Mouse (Mus musculus) spleen, adult 2 months (tissue): Measurements from ENCODE around the gene Abcc3. TPM values are rescaled to one million over a fixed set of nuclear protein-coding genes. Genes with fewer than 3 reads are reported as not detected.

Source experiments
- DNase-seq, 2 experiments: peaks; one replicate each; pipeline versions ENCODE4 v3.0.0 to v3.0.0-alpha.2; 2012 to 2021; ENCODE audit warnings: low spot score in 2 of 2, low read depth in 1 of 2
- H3K27ac ChIP-seq: fragments of 200-500 bp; 2 replicates; pipeline ENCODE4 v1.5.1; 2012; ENCODE audit warnings: low read length, inconsistent platforms; ENCODE audit not compliant: insufficient read depth
- H3K27me3 ChIP-seq: fragments of 200-500 bp; 2 replicates; pipeline ENCODE4 v1.6.1; 2012; ENCODE audit warnings: mild to moderate bottlenecking, moderate library complexity, low read length, inconsistent platforms; ENCODE audit not compliant: control insufficient read depth, insufficient read depth
- H3K36me3 ChIP-seq: fragments of 200-500 bp; 2 replicates; pipeline ENCODE4 v1.6.1; 2012; ENCODE audit warnings: mild to moderate bottlenecking, low read length, inconsistent platforms; ENCODE audit not compliant: control insufficient read depth, insufficient read depth
- H3K4me1 ChIP-seq: fragments of 200-500 bp; 2 replicates; pipeline ENCODE4 v1.6.1; 2011; ENCODE audit warnings: inconsistent platforms; ENCODE audit not compliant: control insufficient read depth, insufficient read depth, insufficient read length
- H3K4me3 ChIP-seq: fragments of 200-500 bp; 2 replicates; pipeline ENCODE4 v1.5.1; 2011; ENCODE audit warnings: mild to moderate bottlenecking, inconsistent platforms; ENCODE audit not compliant: insufficient read depth, insufficient read length; ENCODE audit errors: extremely low read depth
- CTCF ChIP-seq: fragments of 200-500 bp; IDR thresholded peaks from 2 replicates; pipeline ENCODE4 v1.5.1; 2011; ENCODE audit warnings: mild to moderate bottlenecking, inconsistent platforms; ENCODE audit not compliant: insufficient read depth, insufficient read length, insufficient replicate concordance; ENCODE audit errors: extremely low read depth
- POLR2A ChIP-seq: fragments of 200-500 bp; IDR thresholded peaks from 2 replicates; pipeline ENCODE4 v1.6.1; 2011; ENCODE audit warnings: low read depth, low read length, inconsistent platforms
- WGBS: fragments of 180-500 bp; shearing (Covaris S2); methylation state at CpG from one replicate; pipeline ENCODE4 v1.1.7; 2018; 5-methylcytosine and 5-hydroxymethylcytosine counted together
- polyA plus RNA-seq: library from polyadenylated mRNA; depleted of rRNA; stranded (reverse); fragments of >200 nt; gene quantifications from 2 replicates; pipeline ENCODE4 v1.2.3, GENCODE M21; 2012

Abcc3 gene
- polyA plus RNA-seq, 1 experiment = 58.7 TPM

DNA sequence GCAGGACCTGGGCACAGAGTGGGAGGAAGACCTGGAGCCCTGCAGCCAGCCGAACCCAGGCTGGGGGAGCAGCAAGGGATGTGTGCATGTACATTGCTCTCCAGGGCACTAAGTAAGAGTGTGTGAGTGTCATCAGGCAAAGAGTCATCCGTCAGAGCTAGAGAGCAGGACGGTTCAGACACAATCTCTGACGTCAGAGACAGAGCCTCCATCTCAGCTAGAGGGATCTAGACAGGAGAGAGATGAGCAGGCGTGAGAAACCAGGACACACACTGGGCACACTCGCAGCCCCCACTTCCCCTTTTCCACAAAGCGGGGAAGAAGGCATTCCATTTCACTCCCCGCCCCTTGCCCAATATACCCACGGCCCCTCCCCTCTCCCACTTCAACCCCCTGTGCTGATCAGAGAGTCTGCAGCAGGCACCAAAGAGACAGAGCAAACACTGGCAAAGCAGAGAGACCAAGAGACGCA, 20.2 kb upstream of the Abcc3 start:
- DNase-seq = no peak
- no peaks in the 10 kb centered on the region for H3K27me3 ChIP-seq
- H3K27ac ChIP-seq = no peak overlapping the region
- H3K4me1 ChIP-seq = no peaks in the 10 kb centered on the region
- no peak overlapping the region for H3K4me3 ChIP-seq
- no peaks in the 10 kb centered on the region for H3K36me3 ChIP-seq
- TF ChIP-seq POLR2A (no peak), CTCF (no peak)
- WGBS = 19% methylated on average over 10 of the region's 10 CpGs

DNA sequence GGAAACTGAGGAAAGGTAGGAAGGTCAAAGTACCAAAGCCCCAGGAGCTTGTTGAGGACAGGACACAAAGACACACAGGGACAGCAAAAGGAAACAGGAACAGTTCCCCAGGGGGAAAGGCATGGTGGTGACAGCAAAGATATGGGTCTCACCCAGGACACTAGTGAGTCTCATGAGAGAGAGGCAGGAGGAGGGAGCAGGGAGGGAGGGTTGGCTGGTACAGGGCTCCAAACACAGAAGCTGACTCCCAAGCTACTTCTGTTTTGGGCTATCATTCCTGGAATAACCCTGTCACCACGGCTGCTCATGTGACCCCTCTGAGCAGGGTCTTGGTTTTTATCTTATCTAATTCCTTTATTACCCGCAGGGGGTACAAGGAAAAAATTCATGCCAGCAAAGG, 19.8 kb upstream of the Abcc3 start:
- no peak for DNase-seq
- 42% methylated on average over 2 of the region's 2 CpGs for WGBS

GRCm38 (mm10) chr11:94407803-94408321, 15.1 kb upstream of the Abcc3 start:
- Histone ChIP-seq H3K4me3 (no peak overlapping the region), H3K36me3 (no peaks in the 10 kb centered on the region), H3K4me1 (no peaks in the 10 kb centered on the region), H3K27me3 (no peaks in the 10 kb centered on the region), H3K27ac (no peak overlapping the region)
- no peak for DNase-seq
- WGBS = 58% methylated on average over 11 of the region's 11 CpGs
- TF ChIP-seq POLR2A (no peak), CTCF (no peak)

More for the DNA sequence above, 19.8 kb upstream of the Abcc3 start:
- Histone ChIP-seq H3K4me1 (no peaks in the 10 kb centered on the region), H3K36me3 (no peaks in the 10 kb centered on the region), H3K4me3 (no peak overlapping the region), H3K27me3 (no peaks in the 10 kb centered on the region), H3K27ac (no peak overlapping the region)
- TF ChIP-seq POLR2A (no peak), CTCF (no peak)

GRCm38 (mm10) chr11:94405348-94405747, 12.6 kb upstream of the Abcc3 start:
- Histone ChIP-seq H3K27me3 (no peaks in the 10 kb centered on the region), H3K36me3 (no peaks in the 10 kb centered on the region), H3K4me3 (no peak overlapping the region), H3K27ac (no peak overlapping the region), H3K4me1 (no peaks in the 10 kb centered on the region)
- 66% methylated on average over 6 of the region's 6 CpGs for WGBS
- no peak for DNase-seq
- TF ChIP-seq CTCF (no peak), POLR2A (no peak)

GRCm38 (mm10) chr11:94404641-94405260, 12.0 kb upstream of the Abcc3 start:
- H3K27me3 ChIP-seq = no peaks in the 10 kb centered on the region
- H3K4me3 ChIP-seq = no peak overlapping the region
- WGBS = 20% methylated on average over 11 of the region's 11 CpGs
- H3K27ac ChIP-seq = no peak overlapping the region
- TF ChIP-seq CTCF (peak; percentile 93), POLR2A (no peak)
- no peaks in the 10 kb centered on the region for H3K4me1 ChIP-seq
- DNase-seq = peak; percentile 21 to 65
- H3K36me3 ChIP-seq = no peaks in the 10 kb centered on the region

DNA sequence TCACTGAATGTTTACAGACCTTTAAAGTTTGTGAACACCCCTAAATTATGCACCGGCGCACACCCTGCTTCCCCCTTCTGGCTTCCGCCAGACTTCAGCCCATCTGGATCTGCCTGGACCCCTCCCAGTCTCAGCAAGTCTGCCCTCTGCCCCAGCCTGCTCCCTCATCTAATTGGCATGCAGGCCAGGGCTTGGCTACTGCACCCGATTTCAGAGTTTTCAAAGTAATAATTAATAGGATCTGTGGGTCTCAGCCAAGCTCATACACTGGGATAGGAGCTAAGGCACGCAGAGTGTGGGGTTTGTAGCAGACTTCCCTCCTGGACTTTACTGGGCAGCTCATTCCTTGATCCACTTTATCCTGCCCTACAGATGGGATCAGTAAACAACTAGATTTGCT, 11.4 kb upstream of the Abcc3 start:
- Histone ChIP-seq H3K27me3 (no peaks in the 10 kb centered on the region), H3K27ac (no peak overlapping the region), H3K36me3 (no peaks in the 10 kb centered on the region), H3K4me3 (no peak overlapping the region), H3K4me1 (no peaks in the 10 kb centered on the region)
- no peak for DNase-seq
- no peak for TF ChIP-seq POLR2A
- TF ChIP-seq CTCF = no peak
- WGBS = 73% methylated on average over 5 of the region's 5 CpGs

GRCm38 (mm10) chr11:94403757-94404156, 11.0 kb upstream of the Abcc3 start:
- WGBS = 87% methylated on average over 10 of the region's 10 CpGs
- H3K36me3 ChIP-seq = no peaks in the 10 kb centered on the region
- no peak for DNase-seq
- H3K4me3 ChIP-seq = no peak overlapping the region
- no peaks in the 10 kb centered on the region for H3K27me3 ChIP-seq
- no peaks in the 10 kb centered on the region for H3K4me1 ChIP-seq
- H3K27ac ChIP-seq = no peak overlapping the region
- no peak for TF ChIP-seq CTCF
- no peak for TF ChIP-seq POLR2A
